Mouse (Mus musculus) stomach, embryonic 15.5 days (tissue): ENCODE results near the gene Tulp1. TPM values are rescaled to one million over a fixed set of nuclear protein-coding genes. Genes with fewer than 3 reads are reported as not detected.

Experiments used
- ATAC-seq: fragments of 200-750 bp; cut with Nextera tagmentation; 2 replicates; pipeline ENCODE4 v1.8.0; 2017; ENCODE audit warnings: low read depth, moderate number of reproducible peaks, moderate TSS enrichment; ENCODE audit not compliant: insufficient read depth, low FRiP score
- H3K27ac ChIP-seq: fragments of 300-500 bp; sonication (generic); 2 replicates; pipeline ENCODE4 v1.5.1; 2015; ENCODE audit warnings: mild to moderate bottlenecking, inconsistent platforms
- H3K27me3 ChIP-seq: fragments of 300-500 bp; sonication (generic); replicated peaks from 2 replicates; pipeline ENCODE4 v1.6.1; 2015; ENCODE audit warnings: inconsistent platforms
- H3K36me3 ChIP-seq: fragments of 300-500 bp; sonication (generic); 2 replicates; pipeline ENCODE4 v1.6.1; 2015; ENCODE audit warnings: inconsistent platforms
- H3K4me1 ChIP-seq: fragments of 300-500 bp; sonication (generic); 2 replicates; pipeline ENCODE4 v1.6.1; 2015; ENCODE audit warnings: inconsistent platforms
- H3K4me2 ChIP-seq: fragments of 300-500 bp; sonication (generic); 2 replicates; pipeline ENCODE4 v1.6.1; 2015; ENCODE audit warnings: mild to moderate bottlenecking, inconsistent platforms
- H3K4me3 ChIP-seq: fragments of 300-500 bp; sonication (generic); replicated peaks from 2 replicates; pipeline ENCODE4 v1.5.1; 2015; ENCODE audit warnings: inconsistent platforms
- H3K9ac ChIP-seq: fragments of 300-500 bp; sonication (generic); 2 replicates; pipeline ENCODE4 v1.6.1; 2015; ENCODE audit warnings: inconsistent platforms
- H3K9me3 ChIP-seq: fragments of 300-500 bp; sonication (generic); 2 replicates; pipeline ENCODE4 v1.6.1; 2016; ENCODE audit warnings: inconsistent platforms
- whole genome bisulfite sequencing: fragments of 180-500 bp; shearing (Covaris S2); methylation state at CpG from one replicate; pipeline ENCODE4 v1.1.7; 2015; 5-methylcytosine and 5-hydroxymethylcytosine counted together
- polyA plus RNA-seq: library from polyadenylated mRNA; unstranded; fragments of >200 nt; fragmentation: Nextera tagmentation; extraction: Ambion mirVana; gene quantifications from 2 replicates; pipeline ENCODE4 v1.2.1, GENCODE M21; 2015

Gene Tulp1
- polyA plus RNA-seq, 1 experiment from 2014 or later: 4.2 TPM

GRCm38 (mm10) chr17:28391568-28392432 lies 26.8 kb upstream of the Tulp1 start:
- 12% methylated on average over 21 of the region's 25 CpGs for WGBS
- H3K36me3 ChIP-seq: no peaks in the 10 kb centered on the region
- no peak overlapping the region for H3K4me3 ChIP-seq
- H3K9ac ChIP-seq: no peak overlapping the region
- H3K4me1 ChIP-seq: 0 out of 2 replicates have a peak, but pooled peaks cover 3% of the 10 kb centered on the region
- peak overlapping the region; percentile 16; the same call in 1 of the 2 replicates for H3K4me2 ChIP-seq
- H3K27ac ChIP-seq: no peak overlapping the region
- H3K27me3 ChIP-seq: 0 out of 2 replicates have a peak, but pooled peaks cover under 1% of the 10 kb centered on the region
- no peaks in the 10 kb centered on the region for H3K9me3 ChIP-seq
- no peak; the same call in 1 of the 2 replicates for ATAC-seq

- Histone ChIP-seq H3K4me2 (no peak overlapping the region), H3K9me3 (no peaks in the 10 kb centered on the region), H3K36me3 (no peaks in the 10 kb centered on the region), H3K27ac (no peak overlapping the region), H3K27me3 (0 out of 2 replicates have a peak, but pooled peaks cover 6% of the 10 kb centered on the region), H3K9ac (no peak overlapping the region), H3K4me1 (0 out of 2 replicates have a peak, but pooled peaks cover 3% of the 10 kb centered on the region), H3K4me3 (no peak overlapping the region)
- ATAC-seq: no peak
- WGBS: 77% methylated on average over 3 of the region's 3 CpGs
These were observed 23.5 kb upstream of the Tulp1 start for GRCm38 (mm10) chr17:28388534-28388933.

- ATAC-seq: peak; percentile 18; the same call in 1 of the 2 replicates
These were observed 21.3 kb upstream of the Tulp1 start for GRCm38 (mm10) chr17:28386150-28386905.

GRCm38 (mm10) chr17:28384298-28384697 lies 19.3 kb upstream of the Tulp1 start:
- Histone ChIP-seq H3K9me3 (no peaks in the 10 kb centered on the region), H3K36me3 (no peaks in the 10 kb centered on the region), H3K4me1 (no peaks in the 10 kb centered on the region), H3K27me3 (0 out of 2 replicates have a peak, but pooled peaks cover 6% of the 10 kb centered on the region), H3K4me2 (no peak overlapping the region), H3K9ac (no peak overlapping the region), H3K27ac (no peak overlapping the region), H3K4me3 (no peak overlapping the region)
- ATAC-seq: no peak
- 64% methylated on average over 4 of the region's 4 CpGs for WGBS

More at GRCm38 (mm10) chr17:28386150-28386905, 21.3 kb upstream of the Tulp1 start:
- no peaks in the 10 kb centered on the region for H3K36me3 ChIP-seq
- no peaks in the 10 kb centered on the region for H3K9me3 ChIP-seq
- no peak overlapping the region for H3K9ac ChIP-seq
- peak overlapping the region; percentile 39 for H3K4me2 ChIP-seq
- 0 out of 2 replicates have a peak overlapping the region, but pooled peaks have one; percentile 11 for H3K4me3 ChIP-seq
- H3K4me1 ChIP-seq: no peaks in the 10 kb centered on the region
- 7% methylated on average over 23 of the region's 23 CpGs for WGBS
- H3K27me3 ChIP-seq: 0 out of 2 replicates have a peak, but pooled peaks cover 6% of the 10 kb centered on the region
- no peak overlapping the region for H3K27ac ChIP-seq

DNA sequence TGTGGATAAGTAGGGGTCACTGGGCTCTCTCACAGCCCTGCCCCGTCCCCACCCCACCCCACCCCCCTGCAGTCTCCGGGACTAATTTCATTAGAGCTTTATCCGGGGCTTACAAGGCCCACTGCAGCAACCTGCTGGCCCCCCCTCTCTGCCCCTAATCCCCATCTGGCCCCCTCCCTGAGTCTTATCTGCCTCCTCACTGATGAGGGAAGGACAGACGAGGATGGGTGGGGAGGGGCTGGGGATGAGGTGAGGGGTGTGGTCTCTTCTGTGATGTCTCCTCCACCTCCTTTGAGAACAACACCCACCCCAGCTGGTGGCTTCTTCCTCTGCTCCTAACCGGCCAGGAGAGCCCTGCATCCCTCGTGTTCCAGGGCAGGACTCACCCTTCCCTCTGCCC lies 15.2 kb upstream of the Tulp1 start:
- no peak overlapping the region for H3K27ac ChIP-seq
- H3K4me1 ChIP-seq: 0 out of 2 replicates have a peak, but pooled peaks cover 7% of the 10 kb centered on the region
- H3K4me3 ChIP-seq: no peak overlapping the region
- no peak overlapping the region for H3K4me2 ChIP-seq
- H3K9ac ChIP-seq: no peak overlapping the region
- H3K27me3 ChIP-seq: peaks cover 7% of the 10 kb centered on the region
- H3K9me3 ChIP-seq: no peaks in the 10 kb centered on the region
- H3K36me3 ChIP-seq: no peaks in the 10 kb centered on the region
- ATAC-seq: no peak
- 9% methylated on average over 6 of the region's 6 CpGs for WGBS

DNA sequence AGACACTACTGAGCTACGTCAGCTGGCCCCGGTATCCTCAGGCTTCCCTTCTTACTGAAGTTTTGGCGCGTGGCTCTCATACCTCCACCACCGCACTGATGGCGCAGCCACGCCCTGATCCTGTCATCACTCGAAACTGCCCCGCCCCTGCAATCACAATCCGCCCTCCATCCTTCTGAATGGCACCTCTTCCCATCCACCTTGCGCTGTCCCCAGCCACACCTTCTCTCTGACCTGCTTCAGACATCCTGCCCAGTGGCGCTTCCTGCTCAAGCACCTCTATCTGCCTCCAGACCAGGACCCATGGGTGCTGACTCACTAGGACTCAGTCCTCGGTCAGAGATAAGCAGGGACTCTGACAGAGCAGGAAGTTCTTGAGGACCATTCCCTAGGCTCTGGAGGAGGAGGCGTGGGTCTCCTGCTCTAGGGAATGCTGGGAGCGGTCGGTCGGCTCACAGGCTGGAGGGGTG lies 10.6 kb upstream of the Tulp1 start:
- Histone ChIP-seq H3K9ac (no peak overlapping the region), H3K36me3 (no peaks in the 10 kb centered on the region), H3K4me3 (no peak overlapping the region), H3K27me3 (peaks cover 13% of the 10 kb centered on the region), H3K27ac (no peak overlapping the region), H3K9me3 (no peaks in the 10 kb centered on the region), H3K4me1 (0 out of 2 replicates have a peak, but pooled peaks cover 8% of the 10 kb centered on the region), H3K4me2 (peak overlapping the region; percentile 25)
- WGBS: 7% methylated on average over 17 of the region's 17 CpGs
- 0 out of 2 replicates have a peak, but pooled peaks have one; percentile 12 for ATAC-seq

DNA sequence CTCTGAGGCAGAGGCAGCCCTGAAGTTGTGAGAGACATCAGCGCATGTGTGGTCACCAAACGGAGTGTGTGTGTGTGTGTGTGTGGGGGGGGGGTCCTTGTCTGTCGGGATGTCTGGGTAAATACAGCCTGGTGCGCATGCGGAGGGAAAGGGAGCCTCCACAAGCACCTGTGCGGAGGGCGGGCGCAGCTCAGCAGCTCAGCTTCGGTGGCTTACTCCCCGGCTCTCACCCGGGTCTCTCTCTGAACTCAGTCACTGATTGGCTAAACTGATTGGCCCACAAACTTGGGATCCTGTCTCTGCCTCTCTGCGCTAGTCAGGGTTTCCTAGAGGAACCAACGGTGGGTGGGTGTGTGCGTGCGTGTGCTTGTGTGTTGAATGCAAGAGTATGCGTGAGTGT lies 9.5 kb upstream of the Tulp1 start:
- Histone ChIP-seq H3K4me3 (no peak overlapping the region), H3K4me1 (0 out of 2 replicates have a peak, but pooled peaks cover 8% of the 10 kb centered on the region), H3K27me3 (peaks cover 13% of the 10 kb centered on the region), H3K9ac (no peak overlapping the region), H3K4me2 (no peak overlapping the region), H3K36me3 (no peaks in the 10 kb centered on the region), H3K27ac (no peak overlapping the region), H3K9me3 (no peaks in the 10 kb centered on the region)
- no peak for ATAC-seq
- WGBS: 10% methylated on average over 16 of the region's 16 CpGs

DNA sequence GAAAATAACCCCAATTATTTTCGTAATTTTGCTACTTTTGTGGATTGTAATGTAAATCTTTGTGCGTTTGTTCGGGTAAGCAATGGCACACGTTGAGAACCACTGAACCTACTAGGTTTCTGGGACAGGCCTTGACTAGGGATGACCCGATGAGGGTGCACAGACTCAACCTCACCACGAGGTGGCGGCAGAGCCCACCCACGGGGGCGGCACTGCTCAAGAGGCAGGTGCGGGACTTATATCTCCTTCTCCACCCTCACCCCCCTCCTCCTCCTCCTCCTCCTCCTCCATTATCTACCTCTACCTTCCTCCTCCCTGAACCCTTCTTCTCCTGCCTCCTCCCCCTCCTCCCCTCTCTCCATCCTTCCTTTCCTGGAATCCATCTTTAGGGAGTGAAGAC lies 8.8 kb upstream of the Tulp1 start:
- H3K27me3 ChIP-seq: peaks cover 13% of the 10 kb centered on the region
- H3K27ac ChIP-seq: no peak overlapping the region
- no peaks in the 10 kb centered on the region for H3K9me3 ChIP-seq
- no peak overlapping the region for H3K4me2 ChIP-seq
- WGBS: 20% methylated on average over 10 of the region's 10 CpGs
- 0 out of 2 replicates have a peak, but pooled peaks cover 8% of the 10 kb centered on the region for H3K4me1 ChIP-seq
- H3K9ac ChIP-seq: no peak overlapping the region
- no peaks in the 10 kb centered on the region for H3K36me3 ChIP-seq
- ATAC-seq: no peak
- no peak overlapping the region for H3K4me3 ChIP-seq

DNA sequence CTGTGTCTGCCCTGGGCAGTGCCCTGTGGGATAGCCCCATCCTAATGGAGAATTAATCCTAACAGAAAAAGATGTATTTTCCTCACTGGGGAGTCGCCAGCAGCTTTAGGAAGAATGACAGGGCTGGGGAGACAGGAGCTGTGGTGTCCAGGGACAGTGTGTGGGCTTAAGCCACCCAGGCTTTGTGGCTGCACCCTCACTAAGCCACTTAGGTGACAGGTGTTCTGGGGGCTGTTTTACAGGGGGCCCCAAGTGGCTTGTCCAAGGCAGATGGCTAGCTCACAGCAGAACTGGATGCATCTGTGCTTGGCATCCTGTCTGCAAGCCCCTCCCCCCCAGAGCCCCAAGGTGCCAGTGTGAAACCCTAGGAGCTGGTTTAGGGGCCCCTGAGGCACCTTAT lies 6.9 kb upstream of the Tulp1 start:
- ATAC-seq: no peak
- no peak overlapping the region for H3K9ac ChIP-seq
- H3K4me3 ChIP-seq: no peak overlapping the region
- no peak overlapping the region for H3K27ac ChIP-seq
- H3K36me3 ChIP-seq: no peaks in the 10 kb centered on the region
- H3K27me3 ChIP-seq: peaks cover 13% of the 10 kb centered on the region
- H3K4me2 ChIP-seq: no peak overlapping the region
- H3K4me1 ChIP-seq: peaks cover 14% of the 10 kb centered on the region; the same call in 1 of the 2 replicates
- H3K9me3 ChIP-seq: no peaks in the 10 kb centered on the region
- WGBS: 56% methylated on average over 1 of the region's 1 CpGs

DNA sequence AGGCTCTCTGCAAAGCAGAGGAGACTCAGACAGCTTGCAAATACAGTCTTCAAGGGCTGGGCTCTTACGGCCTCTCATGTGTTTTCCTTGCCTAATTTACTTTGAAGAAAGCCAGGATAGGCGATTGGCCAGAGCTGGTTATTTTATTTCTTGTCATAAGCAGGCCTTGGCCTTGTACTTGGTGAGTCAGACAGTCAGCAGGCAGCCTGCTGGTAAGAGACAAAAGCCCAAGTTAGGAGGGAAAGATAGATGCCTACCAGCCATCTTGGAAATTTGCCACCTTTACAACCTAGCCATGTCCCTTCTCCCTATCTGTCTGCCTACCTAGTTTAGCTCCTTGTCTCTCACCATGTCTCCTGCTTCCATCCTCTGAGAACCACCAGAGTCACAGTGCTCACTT lies 6.3 kb upstream of the Tulp1 start:
- 55% methylated on average over 2 of the region's 2 CpGs for WGBS
- Histone ChIP-seq H3K27ac (no peak overlapping the region), H3K4me2 (no peak overlapping the region), H3K4me1 (peaks cover 14% of the 10 kb centered on the region; the same call in 1 of the 2 replicates), H3K36me3 (no peaks in the 10 kb centered on the region), H3K4me3 (no peak overlapping the region), H3K9ac (no peak overlapping the region), H3K9me3 (no peaks in the 10 kb centered on the region), H3K27me3 (peaks cover 13% of the 10 kb centered on the region)
- ATAC-seq: no peak

DNA sequence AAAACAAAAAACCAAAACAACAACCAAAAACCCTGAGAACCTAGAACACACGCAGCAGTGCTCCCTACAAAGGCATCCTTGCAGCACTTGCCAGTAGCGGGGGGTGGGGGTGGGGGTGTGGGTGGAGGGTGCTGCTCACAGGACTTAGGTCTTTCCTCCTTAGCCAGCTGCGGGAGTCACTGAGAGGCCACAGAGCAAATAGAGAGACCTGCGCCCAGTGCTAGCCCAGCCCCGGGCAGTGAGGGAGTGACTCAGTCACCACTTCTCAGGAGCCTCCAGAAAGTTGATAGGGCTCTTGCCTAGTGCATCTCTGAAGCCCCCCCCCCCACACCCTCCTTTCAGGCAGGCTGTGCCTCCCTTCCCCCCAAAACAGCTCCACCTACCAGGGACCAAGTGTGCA lies 4.0 kb upstream of the Tulp1 start:
- Histone ChIP-seq H3K9ac (no peak overlapping the region), H3K27ac (no peak overlapping the region), H3K4me2 (no peak overlapping the region), H3K4me3 (no peak overlapping the region), H3K9me3 (no peaks in the 10 kb centered on the region), H3K27me3 (peaks cover 14% of the 10 kb centered on the region), H3K4me1 (peaks cover 10% of the 10 kb centered on the region), H3K36me3 (no peaks in the 10 kb centered on the region)
- peak; percentile 47; the same call in 1 of the 2 replicates for ATAC-seq
- WGBS: 63% methylated on average over 5 of the region's 5 CpGs
